Mouse (Mus musculus): Measurements from ENCODE around the gene Ttc7b.

DNA sequence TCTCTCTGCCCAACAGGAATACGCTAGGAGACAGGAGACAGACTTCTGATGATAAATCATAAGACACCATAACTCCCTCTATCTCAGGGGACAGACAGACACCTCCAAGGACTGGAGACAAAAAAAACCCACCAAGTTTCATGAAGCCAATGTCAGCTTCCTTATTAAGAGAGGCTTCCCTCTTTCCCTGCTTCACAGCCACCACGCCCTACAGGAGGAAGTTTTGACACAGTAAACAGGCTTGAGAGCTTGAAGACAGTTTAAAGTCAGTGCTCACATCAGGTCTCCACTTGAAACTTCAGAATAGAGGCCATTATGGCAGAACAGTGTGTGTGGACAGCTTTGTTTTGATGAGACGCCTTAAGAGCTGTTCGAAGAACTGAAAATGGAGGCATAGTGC lies 200.9 kb downstream of the Ttc7b start:
- TF ChIP-seq CTCF (IDR thresholded peaks at IDR 0.05; ENCODE audit: low read depth, low read length) (no peak), GATA1 (IDR thresholded peaks at IDR 0.05; ENCODE audit: borderline replicate concordance, low read length) (no peak)
